Mouse (Mus musculus) layer of hippocampus, adult 2 months (tissue): ENCODE results near the gene Zfp46. TPM values are rescaled to one million over a fixed set of nuclear protein-coding genes. Genes with fewer than 3 reads are reported as not detected.
A peak's percentile ranks its signal among the peaks of the same experiment; 100 is the strongest.

ENCODE experiments used
- DNase-seq, 2 experiments: peaks; one replicate each; pipeline ENCODE4 v3.0.0; 2022; ENCODE audit warnings: low spot score in 2 of 2
- H3K27ac ChIP-seq: fragments of 200-600 bp; 2 replicates; pipeline ENCODE4 v1.8.1; 2022
- H3K4me3 ChIP-seq: fragments of 200-600 bp; 2 replicates; pipeline ENCODE4 v1.8.1; 2022; ENCODE audit warnings: mild to moderate bottlenecking
- CTCF ChIP-seq: fragments of 200-600 bp; conservative IDR thresholded peaks from 2 replicates; pipeline ENCODE4 v1.8.1; 2022; ENCODE audit warnings: antibody characterized with exemption, mild to moderate bottlenecking, moderate library complexity
- total RNA-seq, 2 experiments: library from RNA; stranded (reverse); gene quantifications; 2 replicates each; pipeline ENCODE4 v1.2.3; 2021

Zfp46 gene
- total RNA-seq, 2 experiments from 2014 or later: 44.2 to 49.0 TPM

DNA sequence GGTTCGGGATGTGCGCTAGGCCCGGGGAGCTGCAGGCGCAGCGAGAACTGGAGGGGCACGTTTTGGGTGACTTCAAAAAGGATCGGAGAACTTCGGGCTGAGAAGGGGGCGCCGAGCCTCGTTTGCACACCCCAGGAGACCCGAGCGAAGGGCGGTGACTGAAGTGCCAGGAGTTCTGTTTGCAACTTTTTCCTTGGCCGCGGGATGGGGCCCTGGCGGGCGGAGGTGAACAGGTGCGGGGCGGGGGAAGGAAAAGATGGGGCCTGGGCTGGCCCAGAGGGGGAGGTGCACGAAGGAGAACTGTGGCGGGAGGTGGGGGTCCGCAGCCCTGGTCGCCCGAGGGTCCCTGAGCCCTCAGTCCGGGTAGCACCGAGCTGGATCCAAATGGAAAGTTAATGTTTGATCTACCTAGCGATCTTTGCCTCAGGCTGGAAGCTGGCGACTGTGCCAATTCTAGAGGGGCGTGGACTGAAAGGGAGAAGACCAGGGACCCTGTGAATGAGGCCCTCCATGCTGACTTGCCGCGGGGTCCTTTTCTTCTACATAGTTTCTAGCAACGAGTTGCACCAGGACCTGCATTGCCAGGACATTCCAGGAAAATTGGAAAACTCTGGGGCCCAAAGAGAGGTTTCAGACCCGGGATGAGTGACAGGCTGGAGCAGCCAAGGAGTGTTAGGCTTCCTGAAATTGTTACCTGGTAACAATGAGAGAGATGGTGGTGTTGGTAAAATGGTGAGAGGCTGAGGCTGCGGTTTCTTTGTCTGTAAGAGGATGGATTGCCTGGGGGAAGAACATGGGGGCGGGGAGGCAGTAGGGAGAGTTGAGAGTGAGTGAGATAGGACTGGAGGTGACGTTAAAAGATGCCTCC, 35.8 kb upstream of the Zfp46 start:
- peak overlapping the region; percentile 47 for H3K4me3 ChIP-seq
- H3K27ac ChIP-seq: no peak overlapping the region
- no peak for DNase-seq
- TF ChIP-seq CTCF: no peak

- no peak for DNase-seq
- Histone ChIP-seq H3K27ac (no peak overlapping the region), H3K4me3 (no peak overlapping the region)
- TF ChIP-seq CTCF: no peak
Measured at GRCm38 (mm10) chr4:136249332-136249647, 35.2 kb upstream of the Zfp46 start.

- H3K4me3 ChIP-seq: no peak overlapping the region
- TF ChIP-seq CTCF: no peak
- DNase-seq: no peak
Measured at GRCm38 (mm10) chr4:136249780-136250179, 34.7 kb upstream of the Zfp46 start.

GRCm38 (mm10) chr4:136255919-136256318, 28.6 kb upstream of the Zfp46 start:
- no peak for TF ChIP-seq CTCF
- Histone ChIP-seq H3K27ac (no peak overlapping the region), H3K4me3 (no peak overlapping the region)
- no peak for DNase-seq

More at GRCm38 (mm10) chr4:136249780-136250179, 34.7 kb upstream of the Zfp46 start:
- H3K27ac ChIP-seq: no peak overlapping the region

DNA sequence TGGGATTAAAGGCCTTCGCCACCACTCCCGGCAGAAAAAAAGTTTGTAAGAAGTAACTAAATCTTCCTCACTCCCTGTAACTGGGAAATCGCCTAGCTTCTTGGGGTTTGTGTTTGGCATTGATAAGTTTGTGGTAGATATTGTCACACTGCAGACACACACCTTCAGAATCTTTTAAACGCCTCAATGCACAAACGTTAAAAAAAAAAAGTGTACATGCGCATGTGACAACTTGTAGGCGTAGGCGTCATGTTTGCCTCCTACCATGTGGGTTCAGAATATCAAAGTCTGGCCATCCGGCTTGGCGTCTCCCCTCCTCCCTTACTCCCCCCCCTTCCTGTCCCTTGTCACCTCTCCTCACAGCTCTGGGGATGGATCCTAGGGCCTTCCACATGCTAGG, 27.8 kb upstream of the Zfp46 start:
- Histone ChIP-seq H3K27ac (no peak overlapping the region), H3K4me3 (no peak overlapping the region)
- DNase-seq: no peak
- no peak for TF ChIP-seq CTCF

DNA sequence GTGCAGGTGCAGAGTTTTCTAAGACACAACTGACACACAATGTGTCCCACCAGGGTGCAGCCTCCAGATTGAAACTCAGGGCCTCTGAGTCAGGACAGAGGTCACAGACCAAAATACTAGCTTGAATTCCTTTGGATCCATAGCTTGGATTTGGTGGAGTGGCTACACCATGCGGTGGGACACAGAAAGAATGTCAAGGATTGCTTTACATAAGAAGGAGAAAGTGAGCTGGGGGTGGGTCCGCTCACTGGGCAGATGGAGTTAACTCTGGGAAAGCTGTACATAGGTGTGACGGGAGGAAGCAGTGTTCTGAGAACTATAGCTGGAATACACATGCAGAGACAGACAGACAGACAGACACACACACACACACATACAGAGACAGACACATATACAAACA, 24.6 kb upstream of the Zfp46 start:
- DNase-seq: no peak
- TF ChIP-seq CTCF: no peak
- H3K27ac ChIP-seq: no peak overlapping the region
- no peak overlapping the region for H3K4me3 ChIP-seq

GRCm38 (mm10) chr4:136260491-136261180, 23.8 kb upstream of the Zfp46 start:
- Histone ChIP-seq H3K4me3 (no peak overlapping the region), H3K27ac (peak overlapping the region; percentile 32; the same call in 1 of the 2 replicates)
- peak; percentile 64 to 88 for DNase-seq
- TF ChIP-seq CTCF: peak; percentile 73

DNA sequence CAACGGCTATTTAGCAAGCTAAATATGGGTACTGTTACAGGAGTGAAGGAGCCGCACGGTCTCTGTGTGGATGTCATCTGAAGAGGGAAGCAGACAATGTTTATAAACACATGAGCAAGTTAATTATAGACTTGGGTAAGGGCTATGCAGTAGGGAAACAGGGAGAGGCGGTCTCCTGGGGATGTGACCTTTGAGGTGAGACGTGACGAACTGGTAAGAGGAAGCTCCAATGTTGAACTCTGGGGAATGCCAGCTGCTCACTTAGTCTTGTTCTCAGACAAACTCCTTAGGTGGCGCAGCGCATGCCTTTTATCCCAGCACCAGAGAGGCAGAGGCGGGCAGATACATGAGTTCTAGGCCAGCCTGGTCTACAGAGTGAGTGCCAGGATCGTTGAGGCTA, 22.6 kb upstream of the Zfp46 start:
- H3K4me3 ChIP-seq: no peak overlapping the region
- no peak for DNase-seq
- H3K27ac ChIP-seq: no peak overlapping the region
- no peak for TF ChIP-seq CTCF

GRCm38 (mm10) chr4:136263555-136263954, 20.9 kb upstream of the Zfp46 start:
- no peak for DNase-seq
- H3K27ac ChIP-seq: no peak overlapping the region
- TF ChIP-seq CTCF: no peak
- H3K4me3 ChIP-seq: no peak overlapping the region

DNA sequence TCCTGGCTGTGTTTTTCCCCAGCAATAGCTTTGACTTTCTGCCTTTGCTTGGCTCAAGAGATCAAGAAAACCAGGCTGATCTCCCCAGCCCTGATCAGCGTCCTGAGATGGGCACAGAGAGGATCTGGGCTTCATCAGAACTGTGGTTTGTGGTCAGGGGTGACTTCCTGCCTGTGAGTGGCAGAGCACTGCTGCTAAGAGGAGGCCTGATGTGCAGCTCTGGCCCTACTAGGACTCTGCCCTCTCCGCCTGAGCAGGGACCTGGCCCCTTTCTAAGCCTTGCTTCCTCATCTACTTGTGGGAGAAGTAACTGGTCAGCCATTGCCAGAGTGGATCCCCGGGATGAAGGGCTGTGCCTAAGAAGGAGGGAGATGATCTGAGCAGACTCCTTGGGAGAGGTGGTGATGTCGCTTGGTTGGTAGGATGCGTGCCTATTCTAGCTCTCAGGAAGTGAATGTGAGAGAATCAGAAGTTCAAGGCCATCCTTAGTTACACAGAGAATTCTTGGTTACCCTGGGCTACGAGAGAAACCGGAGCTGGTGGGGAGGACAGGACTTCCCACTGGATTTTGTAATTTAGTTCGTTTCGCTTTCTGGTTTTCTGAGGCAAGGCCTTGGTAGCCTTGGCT, 17.7 kb upstream of the Zfp46 start:
- TF ChIP-seq CTCF: no peak
- H3K4me3 ChIP-seq: no peak overlapping the region
- no peak for DNase-seq
- no peak overlapping the region for H3K27ac ChIP-seq

- Histone ChIP-seq H3K4me3 (no peak overlapping the region), H3K27ac (no peak overlapping the region)
- TF ChIP-seq CTCF: no peak
Measured at GRCm38 (mm10) chr4:136268912-136269311, 15.6 kb upstream of the Zfp46 start.

DNA sequence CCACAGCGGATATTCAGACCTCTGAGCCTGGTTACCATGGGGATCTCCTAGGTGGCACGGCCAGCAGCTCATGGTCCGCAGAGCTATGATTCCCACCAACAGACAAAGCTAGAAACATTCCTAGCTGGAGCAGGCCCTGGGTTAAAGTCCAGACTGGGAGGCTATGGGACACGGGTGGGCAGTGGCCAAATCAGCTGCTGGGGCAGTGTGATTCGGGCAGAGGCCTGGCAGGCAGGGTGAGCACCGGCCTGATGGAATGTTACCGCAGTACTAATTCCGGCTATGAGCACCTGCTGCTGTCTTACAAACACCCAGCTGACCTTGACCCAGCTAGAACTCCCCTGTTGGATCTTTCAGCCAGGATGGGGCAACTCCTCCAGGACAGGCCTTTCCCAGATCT, 13.8 kb upstream of the Zfp46 start:
- Histone ChIP-seq H3K27ac (no peak overlapping the region), H3K4me3 (no peak overlapping the region)
- DNase-seq: no peak
- no peak for TF ChIP-seq CTCF

More at GRCm38 (mm10) chr4:136268912-136269311, 15.6 kb upstream of the Zfp46 start:
- no peak for DNase-seq

DNA sequence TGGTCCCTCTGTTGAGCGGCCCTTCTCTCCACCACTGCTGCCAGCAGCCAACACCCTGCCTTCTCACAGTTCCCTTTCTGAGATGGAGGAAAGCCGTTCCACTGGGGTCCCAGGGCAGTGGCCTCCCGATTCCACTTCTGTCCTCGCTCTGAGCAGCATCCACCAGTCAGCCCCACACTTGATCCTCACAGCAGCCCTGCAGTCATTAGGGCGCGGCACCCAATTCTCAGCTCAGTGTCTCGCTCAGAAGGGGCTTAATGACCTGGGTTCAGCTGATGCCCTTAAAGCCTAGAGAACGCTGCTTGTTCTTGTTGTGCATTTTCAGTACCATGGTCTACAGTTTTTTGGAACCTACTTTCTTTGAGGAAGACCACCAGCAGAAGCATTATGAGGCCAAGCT, 3.4 kb upstream of the Zfp46 start:
- DNase-seq: no peak
- H3K27ac ChIP-seq: no peak overlapping the region
- TF ChIP-seq CTCF: no peak
- no peak overlapping the region for H3K4me3 ChIP-seq
